Mouse (Mus musculus) kidney, embryonic 15.5 days (tissue): ENCODE data around the gene Mylk4. TPM values are rescaled to one million over a fixed set of nuclear protein-coding genes. Genes with fewer than 3 reads are reported as not detected.

Source experiments
- ATAC-seq: fragments of 200-750 bp; cut with Nextera tagmentation; replicated peaks from 2 replicates; pipeline ENCODE4 v1.8.0; 2017; ENCODE audit warnings: moderate TSS enrichment; ENCODE audit not compliant: low FRiP score
- H3K27ac ChIP-seq: fragments of 300-500 bp; sonication (generic); 2 replicates; pipeline ENCODE4 v1.5.1; 2015; ENCODE audit warnings: mild to moderate bottlenecking, inconsistent platforms
- H3K27me3 ChIP-seq: fragments of 300-500 bp; sonication (generic); 2 replicates; pipeline ENCODE4 v1.6.1; 2015; ENCODE audit warnings: inconsistent platforms
- H3K36me3 ChIP-seq: fragments of 300-500 bp; sonication (generic); 2 replicates; pipeline ENCODE4 v1.6.1; 2015; ENCODE audit warnings: inconsistent platforms
- H3K4me1 ChIP-seq: fragments of 300-500 bp; sonication (generic); 2 replicates; pipeline ENCODE4 v1.6.1; 2015; ENCODE audit warnings: inconsistent platforms
- H3K4me2 ChIP-seq: fragments of 300-500 bp; sonication (generic); 2 replicates; pipeline ENCODE4 v1.6.1; 2015; ENCODE audit warnings: moderate library complexity, mild to moderate bottlenecking, inconsistent platforms
- H3K4me3 ChIP-seq: fragments of 300-500 bp; sonication (generic); replicated peaks from 2 replicates; pipeline ENCODE4 v1.5.1; 2015; ENCODE audit warnings: mild to moderate bottlenecking, inconsistent platforms
- H3K9ac ChIP-seq: fragments of 300-500 bp; sonication (generic); 2 replicates; pipeline ENCODE4 v1.6.1; 2015; ENCODE audit warnings: mild to moderate bottlenecking, inconsistent platforms
- H3K9me3 ChIP-seq: fragments of 300-500 bp; sonication (generic); replicated peaks from 2 replicates; pipeline ENCODE4 v1.6.1; 2016; ENCODE audit warnings: inconsistent platforms
- WGBS: fragments of 180-500 bp; shearing (Covaris S2); methylation state at CpG from one replicate; pipeline ENCODE4 v1.1.7; 2015; ENCODE audit warnings: mixed read lengths; 5-methylcytosine and 5-hydroxymethylcytosine counted together
- polyA plus RNA-seq: library from polyadenylated mRNA; unstranded; fragments of >200 nt; fragmentation: Nextera tagmentation; extraction: Ambion mirVana; gene quantifications from 2 replicates; pipeline ENCODE4 v1.2.1, GENCODE M21; 2015

Mylk4 gene
- polyA plus RNA-seq, 1 experiment from 2014 or later: 0.64 TPM

DNA sequence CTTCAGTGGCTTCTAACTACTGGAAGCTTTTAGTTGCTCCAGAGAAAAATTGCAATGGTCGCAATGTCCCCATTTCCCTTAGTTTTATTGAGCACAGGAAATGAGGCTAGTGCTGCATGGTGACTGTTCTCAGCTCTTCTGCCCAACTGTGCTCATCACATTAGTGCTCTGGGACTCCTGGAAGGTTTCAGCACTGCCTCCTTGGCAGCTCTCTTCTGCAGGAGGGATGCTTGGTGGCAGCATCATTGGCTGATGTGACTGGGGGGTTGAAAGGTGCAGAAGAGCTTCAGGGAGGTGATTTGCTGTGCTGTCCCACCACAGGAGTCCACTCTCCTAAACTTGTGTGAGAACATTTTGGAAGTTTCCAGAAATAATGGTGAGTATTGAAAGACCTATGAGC is 84.4 kb downstream of the Mylk4 start:
- H3K4me2 ChIP-seq: no peak overlapping the region
- H3K27ac ChIP-seq: no peak overlapping the region
- H3K9me3 ChIP-seq: no peaks in the 10 kb centered on the region
- no peak overlapping the region for H3K4me3 ChIP-seq
- no peaks in the 10 kb centered on the region for H3K4me1 ChIP-seq
- no peak overlapping the region for H3K9ac ChIP-seq
- H3K36me3 ChIP-seq: no peaks in the 10 kb centered on the region
- 94% methylated on average over 1 of the region's 1 CpGs for WGBS
- no peaks in the 10 kb centered on the region for H3K27me3 ChIP-seq
- no peak for ATAC-seq

DNA sequence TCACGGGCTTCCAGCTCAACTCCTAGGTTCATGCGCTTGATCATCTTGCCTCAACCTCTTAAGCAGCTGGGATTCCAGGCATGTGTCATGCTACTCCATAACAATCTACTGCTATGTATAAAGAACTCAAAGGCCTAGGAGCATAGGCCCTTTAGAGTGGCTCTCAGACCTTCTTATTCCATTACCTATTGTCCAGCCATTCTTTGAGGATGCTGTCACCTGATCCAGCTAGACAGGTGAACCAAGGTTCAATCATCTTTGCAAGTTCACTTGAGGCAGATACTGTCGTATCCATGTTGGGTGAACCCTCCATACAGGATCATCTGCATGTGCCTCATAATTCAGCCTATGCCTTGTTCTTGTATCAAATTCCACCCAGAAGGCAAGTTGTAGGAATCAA is 84.8 kb downstream of the Mylk4 start:
- no peaks in the 10 kb centered on the region for H3K36me3 ChIP-seq
- no peak overlapping the region for H3K4me3 ChIP-seq
- no peaks in the 10 kb centered on the region for H3K9me3 ChIP-seq
- H3K4me2 ChIP-seq: no peak overlapping the region
- ATAC-seq: no peak
- no peaks in the 10 kb centered on the region for H3K27me3 ChIP-seq
- WGBS: 88% methylated on average over 3 of the region's 3 CpGs
- H3K27ac ChIP-seq: no peak overlapping the region
- no peak overlapping the region for H3K9ac ChIP-seq
- no peaks in the 10 kb centered on the region for H3K4me1 ChIP-seq

DNA sequence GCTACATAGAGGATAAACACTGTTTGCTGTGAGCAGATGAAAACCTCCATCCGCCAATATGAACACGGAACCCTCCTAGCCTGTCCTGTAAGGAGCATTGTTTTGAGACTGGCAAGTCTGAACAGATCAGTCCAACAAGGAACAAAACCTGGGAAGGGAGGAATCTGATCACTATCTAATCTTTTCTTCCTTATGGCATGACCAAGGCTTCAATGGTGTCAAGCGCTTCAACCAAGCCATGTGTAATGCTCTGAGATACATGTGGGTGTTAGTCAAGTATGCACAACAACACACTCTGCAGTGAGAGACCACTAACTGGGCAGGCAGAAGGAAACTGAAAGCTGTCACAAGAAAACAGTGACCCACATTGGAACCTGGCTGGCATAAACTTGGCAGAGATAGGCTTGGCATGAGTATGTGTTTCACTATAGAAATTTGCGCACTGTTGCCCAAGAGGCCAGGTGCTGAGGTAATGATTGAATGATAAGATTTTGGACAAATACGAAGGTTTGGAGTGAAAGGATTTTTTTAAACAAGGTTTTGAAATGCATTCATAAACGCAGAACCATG is 89.8 kb downstream of the Mylk4 start:
- no peaks in the 10 kb centered on the region for H3K9me3 ChIP-seq
- WGBS: 90% methylated on average over 6 of the region's 6 CpGs
- H3K4me3 ChIP-seq: no peak overlapping the region
- no peaks in the 10 kb centered on the region for H3K4me1 ChIP-seq
- H3K36me3 ChIP-seq: no peaks in the 10 kb centered on the region
- H3K4me2 ChIP-seq: no peak overlapping the region
- H3K9ac ChIP-seq: no peak overlapping the region
- ATAC-seq: no peak
- no peaks in the 10 kb centered on the region for H3K27me3 ChIP-seq
- H3K27ac ChIP-seq: no peak overlapping the region

DNA sequence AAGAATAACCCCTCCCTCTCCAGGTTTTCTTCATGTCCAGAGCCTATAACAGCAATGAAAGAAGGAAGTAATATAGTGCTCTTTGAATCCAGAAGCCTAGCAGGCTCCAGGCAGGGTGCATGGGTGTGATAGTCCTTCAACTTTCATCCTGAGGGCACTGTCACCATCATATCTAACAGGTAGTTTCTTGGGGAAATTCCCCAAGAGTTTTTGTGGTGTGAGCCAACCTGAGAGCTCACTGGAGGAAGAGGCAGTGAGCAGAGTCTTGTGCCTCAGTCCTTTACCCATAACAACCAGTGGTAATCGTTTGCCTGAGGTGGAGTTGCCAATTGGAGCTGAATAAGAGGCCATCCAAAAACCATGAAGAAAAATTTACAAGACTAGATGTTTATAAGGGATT is 91.2 kb downstream of the Mylk4 start:
- Histone ChIP-seq H3K9me3 (no peaks in the 10 kb centered on the region), H3K4me1 (no peaks in the 10 kb centered on the region), H3K27me3 (no peaks in the 10 kb centered on the region), H3K4me3 (no peak overlapping the region), H3K36me3 (no peaks in the 10 kb centered on the region), H3K4me2 (no peak overlapping the region), H3K9ac (no peak overlapping the region), H3K27ac (no peak overlapping the region)
- no peak for ATAC-seq
- WGBS: 66% methylated on average over 1 of the region's 1 CpGs

DNA sequence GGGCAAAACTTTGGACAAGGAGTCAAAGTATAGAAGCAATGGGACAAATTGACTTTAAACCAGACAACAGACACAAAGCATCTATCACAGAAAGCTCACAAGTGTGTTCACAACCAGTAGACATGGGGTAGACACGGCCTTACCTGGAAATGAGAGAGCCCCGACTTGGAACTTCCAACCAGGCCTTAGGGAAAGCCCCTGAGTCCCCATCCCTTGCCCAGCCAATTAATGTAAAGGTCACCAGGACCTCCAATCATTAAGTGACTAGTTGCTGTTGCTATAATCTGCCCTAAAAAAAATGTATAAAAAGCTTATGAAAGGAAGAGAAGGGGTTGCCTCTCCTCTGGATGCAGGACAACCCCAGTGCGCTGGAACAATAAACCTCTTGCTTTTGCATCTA is 93.5 kb downstream of the Mylk4 start:
- WGBS: 93% methylated on average over 3 of the region's 3 CpGs
- ATAC-seq: no peak
- H3K27me3 ChIP-seq: no peaks in the 10 kb centered on the region

DNA sequence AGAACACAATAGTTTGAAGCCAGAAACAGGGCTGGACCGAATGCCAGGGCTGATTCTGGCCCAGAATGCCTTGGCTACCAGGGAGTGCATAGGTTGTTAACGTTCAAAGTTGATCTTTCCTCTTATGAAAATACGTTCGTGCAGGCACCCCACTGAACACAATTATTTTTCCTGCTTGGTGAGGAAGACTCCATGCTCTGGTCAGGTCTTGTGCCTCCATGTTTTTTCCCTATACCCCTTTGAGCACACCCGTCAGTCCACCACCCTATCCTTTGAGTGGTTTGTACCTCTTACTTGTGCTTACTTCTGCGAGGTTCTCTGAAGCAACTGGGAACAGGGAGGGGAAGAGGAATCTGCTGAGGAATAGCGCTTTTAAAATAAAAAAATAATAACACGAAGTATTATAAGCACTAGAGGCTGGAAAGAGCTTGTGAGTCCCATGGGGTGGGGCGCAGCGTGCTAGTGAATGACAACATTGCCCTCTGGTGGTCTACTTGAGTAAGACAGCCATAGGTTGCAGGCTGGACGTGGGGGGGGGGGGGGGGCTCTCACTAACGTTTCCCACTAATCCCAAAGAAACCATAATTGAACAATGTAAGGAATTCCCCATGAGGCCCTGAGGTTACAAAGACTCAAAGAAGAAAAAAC is 102.8 kb downstream of the Mylk4 start:
- Histone ChIP-seq H3K27ac (no peak overlapping the region), H3K27me3 (0 out of 2 replicates have a peak, but pooled peaks cover 2% of the 10 kb centered on the region), H3K9ac (no peak overlapping the region), H3K4me1 (no peaks in the 10 kb centered on the region), H3K4me2 (peak overlapping the region; percentile 29), H3K36me3 (no peaks in the 10 kb centered on the region), H3K4me3 (no peak overlapping the region), H3K9me3 (no peaks in the 10 kb centered on the region)
- ATAC-seq: peak; percentile 79; the same call in 1 of the 2 replicates
- WGBS: 30% methylated on average over 12 of the region's 12 CpGs

More for the DNA sequence above, 93.5 kb downstream of the Mylk4 start:
- no peak overlapping the region for H3K4me2 ChIP-seq
- H3K9me3 ChIP-seq: no peaks in the 10 kb centered on the region
- H3K27ac ChIP-seq: no peak overlapping the region
- no peak overlapping the region for H3K9ac ChIP-seq
- no peaks in the 10 kb centered on the region for H3K36me3 ChIP-seq
- H3K4me1 ChIP-seq: no peaks in the 10 kb centered on the region
- no peak overlapping the region for H3K4me3 ChIP-seq

DNA sequence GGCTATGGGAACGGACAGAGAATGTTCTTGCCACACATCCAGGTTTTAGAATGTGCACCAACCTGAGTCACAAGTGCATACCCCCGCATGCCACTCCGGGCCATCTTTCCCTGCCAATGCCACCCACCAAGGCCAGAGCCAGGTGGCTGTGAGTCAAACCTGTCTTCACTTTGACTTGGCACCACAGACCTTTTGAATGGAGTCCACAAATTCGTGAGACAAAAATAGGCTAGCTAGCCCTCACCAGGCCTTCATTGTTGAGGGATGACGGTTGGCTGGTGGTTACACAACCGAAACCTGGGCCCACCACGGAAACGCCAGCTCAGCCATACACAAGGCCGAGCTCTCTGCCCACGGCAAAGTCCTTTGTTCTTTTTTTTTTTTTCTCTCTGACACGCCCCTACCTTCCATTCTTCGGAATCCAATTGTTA is 103.6 kb downstream of the Mylk4 start:
- H3K9ac ChIP-seq: no peak overlapping the region
- 0 out of 2 replicates have a peak, but pooled peaks cover 2% of the 10 kb centered on the region for H3K27me3 ChIP-seq
- H3K4me3 ChIP-seq: no peak overlapping the region
- no peak for ATAC-seq
- H3K4me1 ChIP-seq: no peaks in the 10 kb centered on the region
- no peak overlapping the region for H3K27ac ChIP-seq
- no peaks in the 10 kb centered on the region for H3K36me3 ChIP-seq
- no peaks in the 10 kb centered on the region for H3K9me3 ChIP-seq
- 86% methylated on average over 12 of the region's 12 CpGs for WGBS
- H3K4me2 ChIP-seq: no peak overlapping the region

DNA sequence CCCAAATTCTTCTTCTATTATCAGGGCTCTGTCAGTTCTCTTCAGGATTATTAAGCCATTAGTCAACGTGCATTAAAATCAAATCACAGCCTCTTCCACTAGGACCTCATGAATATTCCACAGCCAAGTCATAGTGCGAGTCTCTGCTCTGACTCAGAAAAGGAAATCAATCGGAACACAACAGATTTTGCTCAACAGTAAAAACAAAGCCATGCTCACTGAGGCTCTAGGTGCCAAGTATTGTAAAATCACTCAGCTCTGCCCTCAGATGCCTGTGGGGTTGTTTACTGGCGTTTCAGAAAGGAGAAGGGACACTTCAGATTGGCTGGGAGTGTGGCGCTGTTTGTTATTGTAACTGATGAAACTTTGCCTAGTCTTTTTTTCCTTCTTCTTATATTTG is 104.8 kb downstream of the Mylk4 start:
- Histone ChIP-seq H3K36me3 (no peaks in the 10 kb centered on the region), H3K27ac (no peak overlapping the region), H3K9ac (no peak overlapping the region), H3K9me3 (no peaks in the 10 kb centered on the region), H3K27me3 (0 out of 2 replicates have a peak, but pooled peaks cover 2% of the 10 kb centered on the region), H3K4me2 (no peak overlapping the region), H3K4me3 (no peak overlapping the region), H3K4me1 (no peaks in the 10 kb centered on the region)
- ATAC-seq: no peak
- WGBS: 65% methylated on average over 5 of the region's 5 CpGs

DNA sequence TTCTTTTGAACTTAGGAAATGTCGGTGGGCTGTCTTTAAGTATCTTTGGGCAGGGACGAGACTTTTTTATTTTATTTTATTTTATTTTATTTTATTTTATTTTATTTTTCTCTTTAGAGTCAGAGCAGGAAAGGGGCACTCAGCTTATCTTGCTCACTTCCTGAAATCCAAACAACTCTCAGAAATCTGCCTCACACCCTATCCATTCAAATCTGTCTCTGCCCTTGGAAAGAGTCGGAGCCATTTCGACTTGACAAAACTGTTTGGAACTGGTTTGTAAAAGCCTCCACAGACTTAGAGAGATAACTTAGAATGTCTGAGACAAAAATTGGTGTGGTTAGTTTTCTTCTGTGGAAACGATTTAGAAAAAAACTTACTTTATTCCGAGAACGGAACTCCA is 113.0 kb downstream of the Mylk4 start:
- Histone ChIP-seq H3K27me3 (0 out of 2 replicates have a peak, but pooled peaks cover 3% of the 10 kb centered on the region), H3K27ac (no peak overlapping the region), H3K9me3 (no peaks in the 10 kb centered on the region), H3K9ac (no peak overlapping the region), H3K4me1 (0 out of 2 replicates have a peak, but pooled peaks cover 5% of the 10 kb centered on the region), H3K4me3 (no peak overlapping the region), H3K36me3 (no peaks in the 10 kb centered on the region), H3K4me2 (no peak overlapping the region)
- ATAC-seq: no peak
- WGBS: 56% methylated on average over 7 of the region's 7 CpGs

DNA sequence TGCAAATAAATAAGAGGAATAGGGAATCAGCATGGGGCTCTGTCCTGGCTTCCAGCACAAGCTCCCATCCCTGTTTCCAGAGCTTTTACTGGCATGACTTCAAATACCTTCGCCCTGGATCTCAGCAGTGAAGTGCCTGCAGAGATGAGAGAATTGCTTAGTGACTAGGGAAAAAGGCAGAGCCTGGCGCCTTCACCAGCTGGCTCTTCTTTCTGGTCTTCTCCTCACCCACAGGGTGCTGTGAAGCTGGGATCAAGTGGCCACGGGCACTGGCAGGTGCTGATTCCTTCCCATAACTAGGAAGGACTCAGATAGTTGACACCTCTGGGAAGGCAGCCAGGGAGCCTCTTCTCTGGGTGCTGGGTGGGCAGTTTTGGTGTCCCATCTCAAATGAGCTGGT is 115.5 kb downstream of the Mylk4 start:
- WGBS: 83% methylated on average over 3 of the region's 3 CpGs
- Histone ChIP-seq H3K27me3 (0 out of 2 replicates have a peak, but pooled peaks cover 3% of the 10 kb centered on the region), H3K9me3 (no peaks in the 10 kb centered on the region), H3K4me2 (no peak overlapping the region), H3K36me3 (no peaks in the 10 kb centered on the region), H3K4me1 (0 out of 2 replicates have a peak, but pooled peaks cover 5% of the 10 kb centered on the region), H3K27ac (no peak overlapping the region), H3K9ac (no peak overlapping the region), H3K4me3 (no peak overlapping the region)
- no peak for ATAC-seq

DNA sequence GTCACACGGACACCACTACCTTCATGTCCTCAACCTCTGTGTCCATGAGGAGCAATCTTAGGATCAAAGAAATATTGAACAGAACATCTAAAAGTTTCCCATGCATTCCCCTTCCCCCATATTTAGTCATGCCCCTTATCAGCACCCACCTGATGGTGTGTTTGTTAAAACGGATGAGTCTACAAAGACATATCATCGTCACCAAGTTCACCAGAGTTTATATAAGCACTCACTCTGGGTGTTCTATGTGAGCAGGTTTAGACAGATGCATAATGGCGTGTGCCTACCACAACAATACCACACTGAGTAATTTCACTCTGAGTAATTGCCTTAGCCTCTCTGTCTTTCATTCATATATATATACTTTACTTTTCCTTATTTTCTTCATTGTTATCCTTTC is 116.4 kb downstream of the Mylk4 start:
- no peak overlapping the region for H3K4me3 ChIP-seq
- no peak overlapping the region for H3K9ac ChIP-seq
- 88% methylated on average over 4 of the region's 4 CpGs for WGBS
- no peak overlapping the region for H3K4me2 ChIP-seq
- H3K36me3 ChIP-seq: no peaks in the 10 kb centered on the region
- 0 out of 2 replicates have a peak, but pooled peaks cover 3% of the 10 kb centered on the region for H3K27me3 ChIP-seq
- no peak overlapping the region for H3K27ac ChIP-seq
- no peaks in the 10 kb centered on the region for H3K9me3 ChIP-seq
- no peak for ATAC-seq
- 0 out of 2 replicates have a peak, but pooled peaks cover 5% of the 10 kb centered on the region for H3K4me1 ChIP-seq

DNA sequence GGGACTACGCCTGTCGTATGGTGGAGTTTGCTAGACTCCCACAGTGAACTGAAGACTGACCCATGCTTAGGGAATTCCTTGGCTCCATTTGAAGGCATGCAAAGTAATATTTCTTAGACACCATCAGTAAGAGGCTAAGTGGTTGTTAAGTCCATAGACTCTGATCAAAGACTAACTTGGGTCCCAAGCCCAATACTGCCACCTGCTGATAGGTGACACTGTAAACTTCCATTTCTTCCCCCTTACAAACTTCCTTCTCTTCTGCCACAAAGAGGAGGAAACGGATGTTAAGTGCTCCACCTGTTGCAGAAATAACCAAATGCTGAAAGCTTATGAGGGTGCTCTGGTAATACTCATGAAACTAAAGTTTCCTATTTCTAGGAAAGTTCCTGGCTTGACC is 121.7 kb downstream of the Mylk4 start:
- Histone ChIP-seq H3K27ac (no peak overlapping the region), H3K36me3 (no peaks in the 10 kb centered on the region), H3K27me3 (no peaks in the 10 kb centered on the region), H3K4me3 (no peak overlapping the region), H3K9ac (no peak overlapping the region), H3K4me1 (0 out of 2 replicates have a peak, but pooled peaks cover 2% of the 10 kb centered on the region), H3K4me2 (no peak overlapping the region), H3K9me3 (no peaks in the 10 kb centered on the region)
- WGBS: 68% methylated on average over 3 of the region's 3 CpGs
- ATAC-seq: no peak
